Mouse (Mus musculus): ENCODE results near the gene Slc35c2. TPM values are rescaled to one million over a fixed set of nuclear protein-coding genes. Genes with fewer than 3 reads are reported as not detected.
A peak's percentile ranks its signal among the peaks of the same experiment; 100 is the strongest.

The Slc35c2 gene
- polyA plus RNA-seq, 1 experiment = 46.5 TPM

DNA sequence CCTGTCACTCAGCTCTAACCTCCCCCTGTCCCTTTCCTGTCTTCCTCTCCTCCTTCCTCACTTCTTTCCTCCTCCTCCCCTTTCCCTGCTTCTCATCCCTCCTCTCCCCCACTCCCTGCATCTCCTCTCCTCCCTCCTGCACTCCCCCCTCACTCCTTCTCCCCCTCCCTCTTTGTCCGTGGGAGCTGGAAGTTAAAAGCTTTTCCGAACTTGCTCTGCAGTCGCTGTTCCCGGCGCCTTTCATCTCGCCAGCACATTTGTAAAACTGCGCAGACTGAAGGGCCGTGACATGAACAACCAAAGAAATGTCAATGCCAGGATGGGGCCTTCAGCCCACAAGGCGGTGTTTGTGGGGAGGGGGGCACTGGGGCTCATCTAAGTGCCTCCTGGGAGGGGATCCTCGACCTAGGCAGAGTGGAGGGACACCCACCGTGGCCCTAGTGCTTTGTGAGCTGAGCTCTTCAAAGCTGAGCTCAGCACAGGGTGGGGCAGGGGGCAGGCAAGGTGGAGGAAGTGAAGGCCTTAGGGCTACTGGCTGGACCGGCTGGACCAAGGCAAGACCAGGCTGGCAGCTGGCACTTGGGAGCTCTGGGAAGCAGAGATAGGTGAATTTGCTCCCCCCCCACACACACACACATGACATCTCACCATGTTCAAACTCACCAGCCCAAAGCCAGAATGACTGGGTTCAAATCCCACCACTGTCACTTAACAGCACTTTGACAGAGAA lies 49.1 kb downstream of the Slc35c2 start:
- H3K27me3 ChIP-seq (ENCODE audit: control insufficient read depth, insufficient read depth, insufficient read length) = peaks cover 94% of the 10 kb centered on the region
- H3K79me3 ChIP-seq (ENCODE audit: low read depth) = no peaks in the 10 kb centered on the region
- no peak overlapping the region for H3ac ChIP-seq (ENCODE audit: control insufficient read depth, insufficient read length, low read depth)
- no peaks in the 10 kb centered on the region for H3K36me3 ChIP-seq (ENCODE audit: control insufficient read depth, insufficient read depth)
- H3K4me3 ChIP-seq (ENCODE audit: insufficient read depth, poor library complexity, severe bottlenecking) = no peak overlapping the region
- no peak for TF ChIP-seq USF1 (IDR thresholded peaks at IDR 0.05; ENCODE audit: low read depth)
- TF ChIP-seq CEBPB (IDR thresholded peaks at IDR 0.05; ENCODE audit: low read depth) = no peak
- TF ChIP-seq CTCF (IDR thresholded peaks at IDR 0.05; ENCODE audit: control insufficient read depth, insufficient read depth, insufficient read length) = no peak
- no peak for TF ChIP-seq MYOD1 (IDR thresholded peaks at IDR 0.05; ENCODE audit: control insufficient read depth, insufficient read length, low read depth)
- TF ChIP-seq FOSL1 (IDR thresholded peaks at IDR 0.05; ENCODE audit: insufficient read depth, low read length, poor library complexity, severe bottlenecking) = no peak
- no peak for TF ChIP-seq MYOG (IDR thresholded peaks at IDR 0.05; ENCODE audit: control insufficient read depth, extremely low read depth, insufficient read length)
- no peak for TF ChIP-seq MAX (IDR thresholded peaks at IDR 0.05)
- H3K79me2 ChIP-seq (ENCODE audit: control insufficient read depth, insufficient read depth) = no peaks in the 10 kb centered on the region

DNA sequence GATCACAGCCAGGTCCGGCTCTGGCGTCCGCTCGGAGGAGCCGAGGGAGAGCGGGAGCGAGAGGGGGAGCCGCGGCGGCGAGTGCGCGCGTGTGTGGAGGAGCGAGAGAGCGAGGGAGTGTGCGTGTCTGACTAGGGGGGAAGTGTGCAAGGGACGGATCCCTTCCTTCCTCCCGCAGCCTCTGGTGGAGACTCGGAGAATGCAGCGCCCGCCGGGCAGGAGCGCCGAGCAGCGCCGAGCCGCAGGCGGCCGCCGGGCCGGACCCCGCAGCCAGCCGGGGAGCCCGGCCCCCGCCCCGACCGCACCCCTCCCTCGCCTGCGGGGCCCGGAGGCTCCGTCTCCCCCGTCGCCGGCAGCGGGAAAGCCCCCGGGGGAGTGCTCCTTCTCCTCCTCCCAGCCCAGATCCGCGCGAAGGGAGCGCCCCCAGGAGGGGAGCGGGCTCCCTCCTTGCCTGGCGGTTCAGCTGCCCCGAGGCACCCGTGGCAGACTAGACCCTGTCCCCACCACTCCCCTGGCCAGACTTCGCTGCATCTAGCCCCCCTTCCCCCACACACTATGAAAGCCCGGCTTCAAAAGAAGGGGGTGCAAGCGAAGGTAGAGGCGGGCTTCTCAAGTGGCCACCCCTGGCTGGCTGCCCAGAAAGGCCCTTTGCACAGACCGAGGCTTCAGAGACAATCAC lies 52.9 kb downstream of the Slc35c2 start, which contains the start of gene Cdh22:
TSS of gene Cdh22 (minus strand) at position 241 of the 679 bp plus-strand sequence.
- Histone ChIP-seq H3K79me2 (ENCODE audit: control insufficient read depth, insufficient read depth) (no peaks in the 10 kb centered on the region), H3K4me3 (ENCODE audit: insufficient read depth, poor library complexity, severe bottlenecking) (no peak within 1 kb of the TSS), H3ac (ENCODE audit: control insufficient read depth, insufficient read length, low read depth) (no peak within 1 kb of the TSS), H3K27me3 (ENCODE audit: control insufficient read depth, insufficient read depth, insufficient read length) (peaks cover 94% of the 10 kb centered on the region), H3K79me3 (ENCODE audit: low read depth) (no peaks in the 10 kb centered on the region), H3K36me3 (ENCODE audit: control insufficient read depth, insufficient read depth) (no peaks in the 10 kb centered on the region)
- TF ChIP-seq MYOG (IDR thresholded peaks at IDR 0.05; ENCODE audit: control insufficient read depth, extremely low read depth, insufficient read length) (no peak), FOSL1 (IDR thresholded peaks at IDR 0.05; ENCODE audit: insufficient read depth, low read length, poor library complexity, severe bottlenecking) (no peak), CEBPB (IDR thresholded peaks at IDR 0.05; ENCODE audit: low read depth) (no peak), MAX (IDR thresholded peaks at IDR 0.05) (no peak), USF1 (IDR thresholded peaks at IDR 0.05; ENCODE audit: low read depth) (no peak), CTCF (IDR thresholded peaks at IDR 0.05; ENCODE audit: control insufficient read depth, insufficient read depth, insufficient read length) (no peak), MYOD1 (IDR thresholded peaks at IDR 0.05; ENCODE audit: control insufficient read depth, insufficient read length, low read depth) (no peak)

DNA sequence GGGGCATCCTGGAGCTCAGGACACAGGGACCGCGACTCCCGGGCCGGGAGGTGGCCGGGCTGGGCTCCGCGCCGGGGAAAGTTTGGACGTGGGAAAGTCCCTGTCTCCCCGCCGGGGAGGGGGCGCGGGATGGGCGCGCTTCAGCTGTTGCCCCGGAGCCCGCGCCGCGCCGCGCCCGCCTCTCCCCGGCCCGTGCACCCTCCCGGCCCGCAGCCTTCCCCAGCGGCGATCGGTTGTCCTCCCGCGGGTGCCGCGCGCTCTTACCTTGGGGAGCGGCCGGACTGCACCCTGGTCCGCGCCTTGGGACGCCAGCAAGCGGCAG lies 53.4 kb downstream of the Slc35c2 start:
- Histone ChIP-seq H3ac (ENCODE audit: control insufficient read depth, insufficient read length, low read depth) (no peak overlapping the region), H3K79me3 (ENCODE audit: low read depth) (no peaks in the 10 kb centered on the region), H3K4me3 (ENCODE audit: insufficient read depth, poor library complexity, severe bottlenecking) (no peak overlapping the region), H3K27me3 (ENCODE audit: control insufficient read depth, insufficient read depth, insufficient read length) (peaks cover 94% of the 10 kb centered on the region), H3K79me2 (ENCODE audit: control insufficient read depth, insufficient read depth) (no peaks in the 10 kb centered on the region), H3K36me3 (ENCODE audit: control insufficient read depth, insufficient read depth) (no peaks in the 10 kb centered on the region)
- TF ChIP-seq USF1 (IDR thresholded peaks at IDR 0.05; ENCODE audit: low read depth) (no peak), MYOD1 (IDR thresholded peaks at IDR 0.05; ENCODE audit: control insufficient read depth, insufficient read length, low read depth) (no peak), FOSL1 (IDR thresholded peaks at IDR 0.05; ENCODE audit: insufficient read depth, low read length, poor library complexity, severe bottlenecking) (no peak), CEBPB (IDR thresholded peaks at IDR 0.05; ENCODE audit: low read depth) (no peak), MYOG (IDR thresholded peaks at IDR 0.05; ENCODE audit: control insufficient read depth, extremely low read depth, insufficient read length) (no peak), CTCF (IDR thresholded peaks at IDR 0.05; ENCODE audit: control insufficient read depth, insufficient read depth, insufficient read length) (no peak), MAX (IDR thresholded peaks at IDR 0.05) (no peak)

DNA sequence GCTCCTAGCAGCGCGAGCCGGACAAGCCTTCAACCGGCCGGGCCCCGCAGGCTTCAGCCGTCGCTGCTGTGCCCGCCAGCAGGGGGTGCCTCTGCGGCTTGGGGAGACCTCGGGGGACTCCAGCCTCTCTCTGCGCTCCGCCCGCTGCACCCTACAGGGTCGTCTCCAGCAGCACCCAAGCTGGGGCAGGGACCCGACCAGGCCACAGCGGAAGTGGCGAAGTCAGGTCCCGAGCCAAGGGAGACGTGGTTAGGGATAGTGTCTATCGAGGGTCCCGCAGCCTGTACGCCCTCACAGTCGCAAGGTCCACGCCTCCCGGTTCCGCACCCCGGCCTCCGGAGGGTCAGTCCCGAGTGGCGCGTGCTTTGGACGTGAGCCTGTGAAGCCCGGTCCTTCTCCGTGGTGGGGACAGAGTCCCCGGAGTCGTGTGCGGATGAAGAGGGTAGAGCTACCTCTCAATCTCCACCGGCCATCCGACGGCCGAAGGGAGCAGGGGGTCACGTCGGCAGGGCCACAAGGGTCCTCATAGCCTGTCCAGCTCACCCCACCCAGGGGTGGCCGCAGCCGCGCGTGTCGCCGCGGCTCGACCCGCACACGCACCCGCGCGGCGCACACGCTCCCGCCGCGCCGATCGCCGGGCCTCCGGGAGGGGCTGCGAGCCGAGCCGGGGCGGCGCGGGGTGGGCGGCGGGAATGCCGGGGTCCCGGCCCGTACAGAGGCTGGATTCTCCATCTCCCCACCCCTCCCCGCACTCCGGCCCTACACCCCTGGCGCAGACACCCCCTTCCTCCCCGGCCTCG lies 54.0 kb downstream of the Slc35c2 start:
- Histone ChIP-seq H3ac (ENCODE audit: control insufficient read depth, insufficient read length, low read depth) (no peak overlapping the region), H3K79me3 (ENCODE audit: low read depth) (no peaks in the 10 kb centered on the region), H3K27me3 (ENCODE audit: control insufficient read depth, insufficient read depth, insufficient read length) (peaks cover 94% of the 10 kb centered on the region), H3K4me3 (ENCODE audit: insufficient read depth, poor library complexity, severe bottlenecking) (no peak overlapping the region), H3K79me2 (ENCODE audit: control insufficient read depth, insufficient read depth) (no peaks in the 10 kb centered on the region), H3K36me3 (ENCODE audit: control insufficient read depth, insufficient read depth) (no peaks in the 10 kb centered on the region)
- TF ChIP-seq FOSL1 (IDR thresholded peaks at IDR 0.05; ENCODE audit: insufficient read depth, low read length, poor library complexity, severe bottlenecking) (no peak), CTCF (IDR thresholded peaks at IDR 0.05; ENCODE audit: control insufficient read depth, insufficient read depth, insufficient read length) (peak; percentile 2), MAX (IDR thresholded peaks at IDR 0.05) (no peak)

DNA sequence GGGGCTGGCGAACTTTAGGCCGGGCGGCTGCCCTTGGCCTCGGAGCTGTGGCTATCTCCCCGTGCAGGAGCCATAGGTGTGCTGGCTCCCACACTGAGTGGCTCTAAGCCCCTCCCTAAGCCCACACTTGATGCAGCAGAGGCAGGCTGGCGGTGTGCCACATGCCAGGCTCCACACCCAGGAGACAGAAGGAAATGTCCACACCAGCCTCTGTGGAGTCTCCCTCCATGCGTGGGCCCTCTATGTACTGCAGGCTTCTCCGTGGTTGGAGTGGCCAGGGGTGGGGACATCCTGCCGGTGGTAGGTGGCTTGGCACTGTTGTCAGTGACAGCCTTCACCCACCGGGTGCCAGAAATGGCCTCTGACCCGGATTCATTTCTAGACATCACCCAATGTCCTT lies 58.6 kb downstream of the Slc35c2 start:
- no peak for TF ChIP-seq CTCF (IDR thresholded peaks at IDR 0.05; ENCODE audit: control insufficient read depth, insufficient read depth, insufficient read length)
- no peak for TF ChIP-seq USF1 (IDR thresholded peaks at IDR 0.05; ENCODE audit: low read depth)
- no peak for TF ChIP-seq CEBPB (IDR thresholded peaks at IDR 0.05; ENCODE audit: low read depth)
- TF ChIP-seq MYOG (IDR thresholded peaks at IDR 0.05; ENCODE audit: control insufficient read depth, extremely low read depth, insufficient read length) = no peak
- TF ChIP-seq MAX (IDR thresholded peaks at IDR 0.05) = no peak
- Histone ChIP-seq H3K4me3 (ENCODE audit: insufficient read depth, poor library complexity, severe bottlenecking) (no peak overlapping the region), H3K27me3 (ENCODE audit: control insufficient read depth, insufficient read depth, insufficient read length) (peaks cover 99% of the 10 kb centered on the region), H3ac (ENCODE audit: control insufficient read depth, insufficient read length, low read depth) (no peak overlapping the region), H3K79me2 (ENCODE audit: control insufficient read depth, insufficient read depth) (no peaks in the 10 kb centered on the region), H3K36me3 (ENCODE audit: control insufficient read depth, insufficient read depth) (no peaks in the 10 kb centered on the region), H3K79me3 (ENCODE audit: low read depth) (no peaks in the 10 kb centered on the region)

Other genes starting within 250 kb of the Slc35c2 start
- gene Cd40, start 232.2 kb downstream of the Slc35c2 start, polyA plus RNA-seq (2012; fragmentation: generic; extraction: Trizol) = 0.27 TPM
- gene 1700025C18Rik, start 197.1 kb downstream of the Slc35c2 start, polyA plus RNA-seq (2012; fragmentation: generic; extraction: Trizol) = not detected
- gene Cdh22, start 53.0 kb downstream of the Slc35c2 start, polyA plus RNA-seq (2012; fragmentation: generic; extraction: Trizol) = 0.02 TPM
- gene Elmo2, start 38.6 kb upstream of the Slc35c2 start, polyA plus RNA-seq (2012; fragmentation: generic; extraction: Trizol) = 26.4 TPM
- not detected for gene Zfp663, start 80.9 kb upstream of the Slc35c2 start, polyA plus RNA-seq (2012; fragmentation: generic; extraction: Trizol)
- gene Zfp334, start 100.4 kb upstream of the Slc35c2 start, polyA plus RNA-seq (2012; fragmentation: generic; extraction: Trizol) = 2.5 TPM
- gene Ocstamp, start 112.5 kb upstream of the Slc35c2 start, polyA plus RNA-seq (2012; fragmentation: generic; extraction: Trizol) = not detected
- not detected for gene Slc13a3, start 185.4 kb upstream of the Slc35c2 start, polyA plus RNA-seq (2012; fragmentation: generic; extraction: Trizol)
- 21.8 TPM for gene Trp53rka, start 205.5 kb upstream of the Slc35c2 start, polyA plus RNA-seq (2012; fragmentation: generic; extraction: Trizol)
- gene Slc2a10, start 215.9 kb upstream of the Slc35c2 start, polyA plus RNA-seq (2012; fragmentation: generic; extraction: Trizol) = 0.06 TPM